Comparison of ENCODE assay signal across 9 mouse cellular contexts in the genomic region with DNA sequence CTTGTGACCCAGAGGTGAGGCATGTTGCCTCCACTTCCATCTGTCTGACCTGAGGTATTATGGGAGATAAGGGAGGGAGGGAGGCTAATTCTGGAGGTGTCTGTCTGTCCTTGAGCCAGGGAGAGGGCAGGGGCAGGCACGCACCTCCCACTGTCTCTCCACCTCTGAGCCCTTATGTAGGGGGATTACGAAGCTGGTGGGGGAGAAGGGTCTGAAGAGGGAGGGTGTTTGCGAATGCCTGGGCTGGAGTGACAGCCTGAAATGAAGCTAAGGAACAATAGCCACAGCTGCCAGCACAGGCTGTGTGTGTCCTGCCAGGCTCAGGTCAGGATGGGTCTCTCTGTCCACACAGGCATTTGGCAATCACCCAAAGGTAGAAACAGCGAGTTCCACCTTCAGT. TPM values are rescaled to one million over a fixed set of nuclear protein-coding genes. Genes with fewer than 3 reads are reported as not detected.
A peak's percentile ranks its signal among the peaks of the same experiment; 100 is the strongest.
DNase-seq lines count a peak whose midpoint lies in the region; ATAC-seq lines count a peak whose summit lies in the region.
"Had no signal": no experiment of that assay in that cellular context is flagged by ENCODE, and none has a peak within 500 bp of the region (broad histone marks: within the 10 kb centered on the region; RNA-seq: fewer than 3 reads in every experiment).

No protein-coding gene starts in this region.

- H3K27me3 ChIP-seq in hindbrain, embryonic 10.5 days (ENCODE audit: insufficient read depth, poor library complexity, severe bottlenecking), result peaks cover 16% of the 10 kb centered on the region; the same call in 1 of the 2 replicates
- peaks cover 4% of the 10 kb centered on the region; the same call in 1 of the 2 replicates for H3K27me3 ChIP-seq in hindbrain, embryonic 11.5 days (ENCODE audit: control insufficient read depth, insufficient read depth, low read length)
- no peaks in the 10 kb centered on the region for H3K27me3 ChIP-seq in heart, embryonic 16.5 days (ENCODE audit: control insufficient read depth, insufficient read depth, low read length)
- peaks cover 20% of the 10 kb centered on the region for H3K27me3 ChIP-seq in midbrain, embryonic 12.5 days

- H3K9me3 ChIP-seq in hindbrain, embryonic 10.5 days, result no peaks in the 10 kb centered on the region
- no peaks in the 10 kb centered on the region for H3K9me3 ChIP-seq in hindbrain, embryonic 11.5 days (ENCODE audit: control insufficient read depth, low read length)
- no peaks in the 10 kb centered on the region for H3K9me3 ChIP-seq in heart, embryonic 16.5 days (replicated peaks; ENCODE audit: control insufficient read depth, low read length)
- no peaks in the 10 kb centered on the region for H3K9me3 ChIP-seq in midbrain, embryonic 12.5 days

- 35% methylated on average over 4 of the region's 4 CpGs for WGBS in hindbrain, embryonic 10.5 days
- 55% methylated on average over 4 of the region's 4 CpGs for WGBS in hindbrain, embryonic 11.5 days
- WGBS in heart, embryonic 16.5 days, result 16% methylated on average over 4 of the region's 4 CpGs
- 21% methylated on average over 4 of the region's 4 CpGs for WGBS in midbrain, embryonic 12.5 days

- H3K36me3 ChIP-seq in hindbrain, embryonic 10.5 days, result peaks cover 9% of the 10 kb centered on the region
- H3K36me3 ChIP-seq in hindbrain, embryonic 11.5 days (ENCODE audit: control insufficient read depth, insufficient read depth, low read length), result 0 out of 2 replicates have a peak, but pooled peaks cover under 1% of the 10 kb centered on the region
- H3K36me3 ChIP-seq in heart, embryonic 16.5 days (ENCODE audit: control insufficient read depth, insufficient read depth), result peaks cover 6% of the 10 kb centered on the region; the same call in 1 of the 2 replicates
- H3K36me3 ChIP-seq in midbrain, embryonic 12.5 days, result peaks cover 4% of the 10 kb centered on the region

- no peak overlapping the region for H3K9ac ChIP-seq in hindbrain, embryonic 11.5 days (ENCODE audit: low read depth, low read length)
- peak overlapping the region; percentile 72 for H3K9ac ChIP-seq in heart, embryonic 16.5 days (ENCODE audit: low read length)
- H3K9ac ChIP-seq in midbrain, embryonic 12.5 days (replicated peaks), result no peak overlapping the region

- ATAC-seq in hindbrain, embryonic 11.5 days (ENCODE audit: low FRiP score), result no peak
- ATAC-seq in heart, embryonic 16.5 days (replicated peaks; ENCODE audit: extremely low read depth, insufficient read depth, low FRiP score), result peak; percentile 47
- no peak for ATAC-seq in midbrain, embryonic 12.5 days (ENCODE audit: low FRiP score, low read depth)
- no peak for ATAC-seq in monocyte, adult 5-6 weeks (replicated peaks; ENCODE audit: insufficient number of reproducible peaks, low FRiP score, low TSS enrichment, poor library complexity, severe bottlenecking)

- peaks cover 57% of the 10 kb centered on the region for H3K4me1 ChIP-seq in hindbrain, embryonic 10.5 days (replicated peaks)
- peaks cover 15% of the 10 kb centered on the region; the same call in 1 of the 2 replicates for H3K4me1 ChIP-seq in hindbrain, embryonic 11.5 days (replicated peaks; ENCODE audit: control insufficient read depth, insufficient read depth, low read length)
- peaks cover 6% of the 10 kb centered on the region; the same call in 1 of the 2 replicates for H3K4me1 ChIP-seq in brown adipose tissue, adult 24 weeks (ENCODE audit: control insufficient read depth, insufficient read depth, insufficient read length, low read length)
- peaks cover 32% of the 10 kb centered on the region for H3K4me1 ChIP-seq in heart, embryonic 16.5 days (ENCODE audit: control insufficient read depth, insufficient read depth, low read length)
- H3K4me1 ChIP-seq in midbrain, embryonic 12.5 days, result peaks cover 39% of the 10 kb centered on the region

- no peak overlapping the region for H3K4me2 ChIP-seq in hindbrain, embryonic 11.5 days (replicated peaks; ENCODE audit: low read depth, low read length)
- peak overlapping the region; percentile 94 for H3K4me2 ChIP-seq in heart, embryonic 16.5 days (ENCODE audit: low read depth, low read length)
- peak overlapping the region; percentile 95 for H3K4me2 ChIP-seq in midbrain, embryonic 12.5 days (replicated peaks)

- H3K4me3 ChIP-seq in hindbrain, embryonic 10.5 days, result peak overlapping the region; percentile 86
- no peak overlapping the region for H3K4me3 ChIP-seq in hindbrain, embryonic 11.5 days (ENCODE audit: low read depth, low read length)
- H3K4me3 ChIP-seq in brown adipose tissue, adult 24 weeks (ENCODE audit: insufficient read depth, low read depth, low read length), result peak overlapping the region; percentile 86
- H3K4me3 ChIP-seq in heart, embryonic 16.5 days (ENCODE audit: low read length), result peak overlapping the region; percentile 60
- H3K4me3 ChIP-seq in midbrain, embryonic 12.5 days, result no peak overlapping the region

- no peak for DNase-seq in hindbrain, embryonic 10.5 days (ENCODE audit: low spot score)
- no peak for DNase-seq in hindbrain, embryonic 11.5 days (ENCODE audit: low spot score)
- no peak for DNase-seq in embryo, embryonic 11 days
- no peak for DNase-seq in kidney, postnatal 25 days

- 0 out of 2 replicates have a peak overlapping the region, but pooled peaks have one; percentile 35 for H3K27ac ChIP-seq in hindbrain, embryonic 10.5 days
- H3K27ac ChIP-seq in hindbrain, embryonic 11.5 days (ENCODE audit: low read depth, low read length), result no peak overlapping the region
- H3K27ac ChIP-seq in brown adipose tissue, adult 24 weeks (replicated peaks; ENCODE audit: low read depth, low read length), result peak overlapping the region; percentile 95
- H3K27ac ChIP-seq in heart, embryonic 16.5 days (ENCODE audit: low read length), result peak overlapping the region; percentile 93
- 0 out of 2 replicates have a peak overlapping the region, but pooled peaks have one; percentile 21 for H3K27ac ChIP-seq in midbrain, embryonic 12.5 days (replicated peaks)

RNA-seq across cellular contexts. Expression of a gene that starts 2.7 kb away (rescaled TPM):
- 4.7 and 5.6 TPM in 2 replicates for polyA plus RNA-seq in hindbrain, embryonic 10.5 days (2016; fragmentation: Nextera tagmentation; extraction: Ambion mirVana)
- 3.2 and 5.0 TPM in 2 replicates for polyA plus RNA-seq in hindbrain, embryonic 11.5 days (2014; fragmentation: Nextera tagmentation; extraction: Ambion mirVana)
- polyA plus RNA-seq in brown adipose tissue, adult 24 weeks (2012; ENCODE audit: insufficient read depth, insufficient read length, missing spikeins), result 1.7 and 4.1 TPM in 2 replicates
- 13.6 and 14.2 TPM in 2 replicates for polyA plus RNA-seq in heart, embryonic 16.5 days (2015; fragmentation: Nextera tagmentation; extraction: Ambion mirVana)
- 3.6 and 4.1 TPM in 2 replicates for polyA plus RNA-seq in midbrain, embryonic 12.5 days (2016; fragmentation: Nextera tagmentation; extraction: Ambion mirVana)
- total RNA-seq in monocyte, adult 5-6 weeks (2017), result not detected in 3 replicates

RNA-seq across cellular contexts. Expression of a gene that starts 3.0 kb away (rescaled TPM):
- 18.7 and 24.4 TPM in 2 replicates for polyA plus RNA-seq in hindbrain, embryonic 10.5 days (2016; fragmentation: Nextera tagmentation; extraction: Ambion mirVana)
- polyA plus RNA-seq in hindbrain, embryonic 11.5 days (2014; fragmentation: Nextera tagmentation; extraction: Ambion mirVana), result 14.7 and 15.2 TPM in 2 replicates
- polyA plus RNA-seq in brown adipose tissue, adult 24 weeks (2012; ENCODE audit: insufficient read depth, insufficient read length, missing spikeins), result 3.3 and 5.5 TPM in 2 replicates
- 16.2 and 16.7 TPM in 2 replicates for polyA plus RNA-seq in heart, embryonic 16.5 days (2015; fragmentation: Nextera tagmentation; extraction: Ambion mirVana)
- polyA plus RNA-seq in midbrain, embryonic 12.5 days (2016; fragmentation: Nextera tagmentation; extraction: Ambion mirVana), result 19.1 and 20.6 TPM in 2 replicates
- total RNA-seq in monocyte, adult 5-6 weeks (2017), result 6.9 to 8.9 TPM (median 7.2 TPM) in 3 replicates

RNA-seq across cellular contexts. Expression of a gene that starts 17.7 kb away (rescaled TPM):
- 106 and 128 TPM in 2 replicates for polyA plus RNA-seq in hindbrain, embryonic 10.5 days (2016; fragmentation: Nextera tagmentation; extraction: Ambion mirVana)
- polyA plus RNA-seq in hindbrain, embryonic 11.5 days (2014; fragmentation: Nextera tagmentation; extraction: Ambion mirVana), result 108 and 112 TPM in 2 replicates
- polyA plus RNA-seq in brown adipose tissue, adult 24 weeks (2012; ENCODE audit: insufficient read depth, insufficient read length, missing spikeins), result 32.6 and 38.4 TPM in 2 replicates
- 61.0 and 62.4 TPM in 2 replicates for polyA plus RNA-seq in heart, embryonic 16.5 days (2015; fragmentation: Nextera tagmentation; extraction: Ambion mirVana)
- 103 and 114 TPM in 2 replicates for polyA plus RNA-seq in midbrain, embryonic 12.5 days (2016; fragmentation: Nextera tagmentation; extraction: Ambion mirVana)
- 15.0 to 19.8 TPM (median 18.0 TPM) in 3 replicates for total RNA-seq in monocyte, adult 5-6 weeks (2017)

RNA-seq across cellular contexts. Expression of a gene that starts 19.5 kb away (rescaled TPM):
- 29.0 and 33.9 TPM in 2 replicates for polyA plus RNA-seq in hindbrain, embryonic 10.5 days (2016; fragmentation: Nextera tagmentation; extraction: Ambion mirVana)
- 7.7 and 8.7 TPM in 2 replicates for polyA plus RNA-seq in hindbrain, embryonic 11.5 days (2014; fragmentation: Nextera tagmentation; extraction: Ambion mirVana)
- polyA plus RNA-seq in brown adipose tissue, adult 24 weeks (2012; ENCODE audit: insufficient read depth, insufficient read length, missing spikeins), result 4.4 and 6.4 TPM in 2 replicates
- polyA plus RNA-seq in heart, embryonic 16.5 days (2015; fragmentation: Nextera tagmentation; extraction: Ambion mirVana), result 11.1 and 12.8 TPM in 2 replicates
- 27.5 and 30.3 TPM in 2 replicates for polyA plus RNA-seq in midbrain, embryonic 12.5 days (2016; fragmentation: Nextera tagmentation; extraction: Ambion mirVana)
- 21.0 to 32.4 TPM (median 25.4 TPM) in 3 replicates for total RNA-seq in monocyte, adult 5-6 weeks (2017)

RNA-seq across cellular contexts. Expression of a gene that starts 41.6 kb away (rescaled TPM):
- polyA plus RNA-seq in hindbrain, embryonic 10.5 days (2016; fragmentation: Nextera tagmentation; extraction: Ambion mirVana), result 2.9 and 7.1 TPM in 2 replicates
- 2.3 TPM in 2 replicates for polyA plus RNA-seq in hindbrain, embryonic 11.5 days (2014; fragmentation: Nextera tagmentation; extraction: Ambion mirVana)
- polyA plus RNA-seq in brown adipose tissue, adult 24 weeks (2012; ENCODE audit: insufficient read depth, insufficient read length, missing spikeins), result not detected in 2 replicates
- 4.1 and 5.0 TPM in 2 replicates for polyA plus RNA-seq in heart, embryonic 16.5 days (2015; fragmentation: Nextera tagmentation; extraction: Ambion mirVana)
- polyA plus RNA-seq in midbrain, embryonic 12.5 days (2016; fragmentation: Nextera tagmentation; extraction: Ambion mirVana), result 1.1 and 2.7 TPM in 2 replicates
- 1.6 TPM in 2 of 3 replicates, not detected in the other for total RNA-seq in monocyte, adult 5-6 weeks (2017)
- total RNA-seq: megakaryocyte progenitor cell, adult 5-6 weeks had no signal

Comparison
In these comparisons a context has a peak if more than half of its experiments do, and no peak if none do; other contexts are left out.
1. H3K4me3 ChIP-seq: peak in hindbrain, embryonic 10.5 days (single experiment), brown adipose tissue, adult 24 weeks (single experiment) and heart, embryonic 16.5 days (single experiment); none in hindbrain, embryonic 11.5 days (single experiment) and midbrain, embryonic 12.5 days (single experiment).